Mouse (Mus musculus) MEL-GATA-1-ER (cell line): ENCODE measurements around the gene Rxfp1.
"Not testable (repeated sequence)": the region's sequence is repeated elsewhere in the genome, so short reads cannot be mapped to it uniquely, and the experiment has no call there.

Source experiments
- DNase-seq: peaks from one replicate; pipeline ENCODE4 v3.0.0-alpha.2; 2012; ENCODE audit warnings: low read depth; ENCODE audit errors: extremely low read depth

The Rxfp1 gene

GRCm38 (mm10) chr3:79737780-79738179, at the start of gene Rxfp1:
Rxfp1 (minus strand) TSS chr3:79737880.
- no peak for DNase-seq

DNA sequence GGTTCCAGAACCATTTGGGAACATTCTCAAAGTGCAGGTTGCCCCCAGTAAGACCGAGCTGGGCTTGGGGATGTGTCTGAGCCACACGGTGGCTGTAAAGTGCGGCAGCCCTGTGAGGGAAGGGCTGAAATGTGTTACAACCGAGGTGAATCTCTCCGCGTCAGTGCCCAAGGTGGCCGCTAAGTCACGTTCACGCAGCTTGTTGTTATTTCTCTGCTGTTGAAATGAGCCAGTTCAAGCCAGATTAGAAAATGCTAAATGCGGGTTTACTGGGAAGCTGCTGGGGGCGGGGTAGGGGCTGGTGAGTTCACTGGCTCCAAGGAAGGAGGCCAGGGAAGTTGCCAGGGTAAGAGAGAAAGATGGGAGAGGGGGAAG, 46.7 kb upstream of the Rxfp1 start:
- no peak for DNase-seq

DNA sequence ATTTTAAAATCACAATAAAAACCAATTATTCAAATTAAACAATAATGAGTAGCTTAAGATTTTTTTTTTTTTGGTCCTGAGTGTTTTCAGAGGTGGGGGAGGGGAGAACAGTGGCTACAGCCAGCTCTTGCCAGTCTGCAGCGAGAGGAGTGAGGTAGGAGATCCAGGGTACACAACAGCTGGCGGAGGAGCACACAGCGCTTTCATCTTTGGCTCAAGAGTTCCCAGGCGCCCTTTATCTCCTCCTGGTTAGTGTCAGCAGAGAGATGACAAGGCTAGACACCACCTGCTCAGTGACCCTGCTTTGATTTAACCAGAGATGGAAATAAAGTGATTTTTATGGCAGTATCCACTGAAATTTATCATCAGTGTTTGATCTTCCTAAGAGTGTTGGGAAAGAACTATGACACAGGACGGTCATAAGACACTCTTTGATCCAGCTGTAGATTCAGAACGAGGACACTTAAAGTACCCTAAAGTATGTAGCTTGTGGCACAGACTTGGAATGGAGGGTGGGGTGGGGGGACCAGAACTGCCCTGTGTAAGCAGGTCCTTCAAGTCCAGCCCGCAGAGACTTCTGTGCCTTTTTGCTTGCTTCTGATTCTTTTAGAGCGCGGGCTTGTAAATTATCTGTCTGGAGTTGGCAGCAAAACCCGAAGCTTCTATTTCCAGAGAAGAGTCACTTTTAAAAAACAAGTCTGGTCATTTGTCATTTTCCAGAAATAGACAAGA, 46.1 kb upstream of the Rxfp1 start:
- no peak for DNase-seq

DNA sequence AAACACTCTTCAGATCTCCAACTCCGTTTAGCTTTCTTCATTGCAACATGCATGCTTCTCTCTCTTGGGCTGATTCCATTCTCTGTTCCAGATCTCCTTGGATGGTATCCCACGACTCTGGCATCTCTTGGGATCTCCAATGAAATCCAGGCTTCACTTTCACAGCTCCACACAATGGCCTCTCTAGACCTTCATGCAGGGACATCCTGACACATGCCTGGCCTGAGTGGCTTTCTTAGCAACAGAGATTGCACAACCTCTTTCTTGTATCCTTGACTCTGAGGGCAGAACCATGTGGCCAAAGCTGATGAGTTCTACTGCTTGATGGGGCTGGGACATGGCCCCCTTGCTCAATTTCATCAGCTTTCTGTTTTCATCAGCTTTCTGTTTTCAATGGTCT, 35.0 kb upstream of the Rxfp1 start:
- DNase-seq: no peak

- no peak for DNase-seq
Measured at GRCm38 (mm10) chr3:79753736-79754135, 16.1 kb upstream of the Rxfp1 start.

GRCm38 (mm10) chr3:79746585-79746984, 8.9 kb upstream of the Rxfp1 start:
- no peak for DNase-seq

GRCm38 (mm10) chr3:79745101-79745500, 7.4 kb upstream of the Rxfp1 start:
- DNase-seq: no peak

- DNase-seq: no peak
Measured at GRCm38 (mm10) chr3:79744415-79744814, 6.7 kb upstream of the Rxfp1 start.

- DNase-seq: no peak
Measured at GRCm38 (mm10) chr3:79740351-79740750, 2.7 kb upstream of the Rxfp1 start.

- DNase-seq: no peak
Measured at GRCm38 (mm10) chr3:79738451-79738850, 771 bp upstream of the Rxfp1 start.

DNA sequence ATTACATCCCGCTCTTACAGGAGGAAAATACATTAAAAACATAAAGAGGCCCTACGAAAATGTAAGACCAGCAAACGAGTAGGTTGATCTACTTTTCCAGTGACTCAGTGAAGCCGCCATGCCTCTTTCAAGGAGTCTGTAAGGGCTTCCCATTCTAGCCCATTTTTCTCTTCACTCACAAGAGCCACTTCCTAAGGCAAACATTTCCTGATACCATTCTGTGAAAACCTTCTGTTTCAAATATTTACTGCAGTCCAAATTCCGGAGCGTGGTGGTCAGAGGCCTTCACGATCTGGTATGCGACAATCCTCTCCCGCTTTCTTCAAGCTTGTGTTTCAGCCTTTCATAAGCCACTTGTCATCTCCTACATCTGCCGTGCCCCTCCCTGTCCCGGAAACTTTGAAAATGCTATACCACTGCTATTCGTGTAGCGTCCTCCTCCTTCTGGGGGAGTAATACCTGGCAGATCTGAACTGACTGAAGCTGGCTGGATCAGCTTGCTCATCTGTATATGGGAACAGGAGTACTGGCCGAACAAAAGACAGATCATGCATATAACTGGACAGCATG, 11.1 kb downstream of the Rxfp1 start:
- no peak for DNase-seq

DNA sequence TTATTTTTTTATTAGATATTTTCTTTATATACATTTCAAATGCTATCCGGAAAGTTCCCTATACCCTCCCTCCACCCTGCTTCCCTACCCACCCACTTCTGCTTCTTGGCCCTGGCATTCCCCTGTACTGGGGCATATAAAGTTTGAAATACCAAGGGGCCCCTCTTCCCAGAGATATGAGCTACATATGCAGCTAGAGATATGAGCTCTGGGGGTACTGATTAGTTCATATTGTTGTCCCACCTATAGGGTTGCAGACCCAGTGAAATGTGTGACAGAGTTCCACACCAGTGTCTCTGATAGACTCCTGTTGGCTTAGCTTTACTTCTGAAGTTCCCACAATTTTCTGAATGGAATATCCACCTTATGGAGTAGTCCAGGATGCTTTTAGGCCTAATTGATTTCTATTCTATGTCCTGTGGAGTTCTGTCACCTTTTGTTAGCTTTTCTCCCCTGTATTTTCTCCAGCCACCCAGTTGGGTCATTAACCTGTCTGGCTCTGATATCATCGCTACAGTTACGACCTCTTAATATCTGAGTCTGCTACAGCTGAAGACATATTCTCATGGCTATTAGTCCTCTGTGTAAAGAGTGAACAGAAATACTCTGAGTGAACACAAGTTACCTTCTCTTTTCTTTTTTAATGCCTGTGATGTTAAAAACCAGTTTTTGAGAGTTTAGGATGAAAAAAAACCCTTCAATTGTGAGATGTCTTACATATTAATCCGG, 16.8 kb downstream of the Rxfp1 start:
- DNase-seq: no peak

DNA sequence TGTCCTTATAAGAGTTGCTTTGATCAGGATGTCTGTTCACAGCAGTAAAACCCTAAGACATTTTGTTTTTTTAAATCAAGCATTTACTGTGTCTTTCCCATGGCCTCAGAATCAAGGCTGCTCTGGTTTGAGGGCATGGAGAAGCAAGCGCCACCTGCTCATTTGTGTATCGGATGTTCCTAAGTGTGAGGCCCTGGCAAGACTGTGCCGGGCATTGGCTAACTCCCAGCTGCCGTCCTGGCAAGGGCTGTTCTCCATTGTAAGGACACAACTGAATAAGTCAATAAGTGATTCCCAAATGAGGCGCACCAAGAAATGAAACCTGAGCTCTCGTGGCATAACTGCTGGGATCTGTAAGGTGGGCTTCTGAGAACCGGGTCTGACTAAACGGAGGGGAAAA, 31.2 kb downstream of the Rxfp1 start:
- DNase-seq: no peak

DNA sequence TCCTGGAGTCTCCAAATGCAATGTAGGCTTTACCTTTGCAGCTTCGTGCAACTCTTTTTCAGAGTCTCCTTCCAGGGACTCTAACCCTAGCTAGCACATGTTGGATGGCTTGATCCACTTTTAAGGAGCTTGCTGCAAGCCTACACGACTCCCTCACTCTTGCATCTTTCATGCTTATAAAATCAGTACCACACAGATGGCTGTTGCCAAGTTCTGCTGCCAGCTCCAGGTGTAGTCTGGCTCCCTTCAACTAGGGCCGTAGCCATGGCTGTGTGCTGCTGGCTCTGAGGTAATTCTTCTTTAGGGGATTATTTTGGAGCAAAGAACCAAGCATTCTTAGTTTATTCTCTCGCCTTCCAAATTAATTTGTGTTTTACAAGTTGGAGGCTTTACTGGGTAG, 34.5 kb downstream of the Rxfp1 start:
- DNase-seq: no peak

DNA sequence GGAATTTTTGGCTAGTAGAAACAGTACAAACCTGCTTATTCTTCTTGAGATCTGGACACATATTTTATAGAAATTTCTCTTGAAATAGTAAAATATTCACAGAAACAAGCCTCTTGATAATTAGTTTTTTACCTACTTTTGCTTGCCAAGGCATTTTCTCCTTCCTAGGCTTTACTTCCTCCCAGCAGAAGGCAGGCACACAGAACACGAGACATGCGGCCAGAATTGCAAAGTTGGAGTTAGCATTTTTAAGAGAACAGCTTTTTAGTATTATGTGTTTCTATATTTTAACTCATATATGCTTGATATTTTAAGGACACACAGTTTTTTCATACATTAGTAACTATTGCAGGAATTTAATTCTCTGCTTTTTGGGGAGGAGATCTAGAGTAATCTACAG, 45.7 kb downstream of the Rxfp1 start:
- DNase-seq: no peak

- no peak for DNase-seq
Measured at GRCm38 (mm10) chr3:79690111-79690651, 47.5 kb downstream of the Rxfp1 start.

GRCm38 (mm10) chr3:79688101-79688500, 49.6 kb downstream of the Rxfp1 start:
- not testable (repeated sequence) for DNase-seq

GRCm38 (mm10) chr3:79683529-79683928, 54.2 kb downstream of the Rxfp1 start:
- DNase-seq: no peak

DNA sequence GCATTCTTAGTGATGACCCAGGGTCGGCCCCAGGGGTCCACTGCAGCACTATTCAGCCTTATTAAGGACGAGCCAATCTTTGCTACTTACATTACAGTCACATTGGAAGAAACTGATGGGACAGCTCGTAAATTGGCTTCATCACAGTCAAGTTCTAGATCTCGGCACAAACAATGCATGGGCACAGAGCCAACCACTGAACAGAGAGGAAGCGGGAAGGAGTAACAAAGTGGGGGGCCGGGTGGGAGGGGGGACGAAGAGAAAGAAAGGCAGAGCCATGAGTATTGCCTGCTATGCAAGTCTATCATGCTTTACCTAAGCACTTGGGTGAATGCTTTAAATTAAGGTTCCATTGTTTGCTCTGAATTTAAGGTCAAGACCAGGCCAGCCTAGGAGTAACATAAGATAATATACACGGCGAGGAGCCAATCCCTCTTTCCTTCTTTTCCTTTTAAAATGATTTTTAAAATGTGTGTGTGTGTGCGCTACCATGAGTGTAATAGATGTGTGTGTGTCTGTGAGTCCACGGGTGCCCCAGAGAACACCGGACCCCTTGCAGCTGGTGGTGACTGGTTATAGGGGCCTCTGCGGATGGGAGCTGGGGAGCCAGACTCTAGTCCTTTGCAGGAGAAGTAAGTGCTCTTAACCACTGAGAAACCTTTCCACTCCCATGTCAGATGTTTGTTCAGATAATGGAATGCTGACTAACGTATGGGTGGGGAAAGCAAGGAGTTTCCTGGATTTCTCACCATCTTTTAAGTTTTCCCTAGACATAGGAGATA, 55.1 kb downstream of the Rxfp1 start:
- DNase-seq: no peak

DNA sequence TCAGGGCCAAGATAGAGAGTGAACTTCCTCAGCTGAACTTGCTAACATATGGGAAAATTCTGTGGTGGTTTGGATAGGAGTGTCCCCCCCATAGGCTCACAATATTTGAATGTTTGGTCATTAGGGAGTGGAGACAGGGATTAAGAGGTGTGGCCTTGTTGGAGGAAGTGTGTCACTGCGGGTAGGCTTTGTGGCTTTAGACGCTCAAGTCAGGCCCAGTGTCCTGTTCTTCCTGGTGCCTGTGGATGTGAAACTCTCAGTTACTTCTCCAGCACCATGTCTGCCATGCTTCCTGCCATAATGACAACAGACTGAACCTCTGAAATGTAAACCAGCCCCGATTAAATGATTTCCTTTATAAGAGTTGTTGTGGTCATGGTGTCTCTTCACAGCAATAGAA, 61.3 kb downstream of the Rxfp1 start:
- no peak for DNase-seq

DNA sequence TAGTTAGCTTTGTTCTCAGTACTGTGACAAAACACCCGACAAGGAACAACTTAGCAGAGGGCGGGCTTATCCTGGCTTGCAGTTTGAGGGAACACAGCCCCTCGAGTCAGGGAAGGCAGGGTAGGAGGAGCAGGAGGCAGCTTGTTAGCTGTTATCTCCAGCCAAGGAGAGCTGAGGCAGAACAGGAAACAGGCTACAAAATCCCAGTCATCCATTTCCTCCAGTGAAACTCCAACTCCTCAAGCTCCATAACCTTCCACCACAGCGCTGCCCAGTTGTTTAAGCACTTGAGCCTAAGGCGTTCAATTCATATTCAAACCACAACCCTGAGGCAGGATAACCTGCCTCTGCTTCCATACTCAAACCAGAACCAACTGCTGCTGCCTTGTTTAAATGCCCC, 63.0 kb downstream of the Rxfp1 start:
- DNase-seq: no peak

DNA sequence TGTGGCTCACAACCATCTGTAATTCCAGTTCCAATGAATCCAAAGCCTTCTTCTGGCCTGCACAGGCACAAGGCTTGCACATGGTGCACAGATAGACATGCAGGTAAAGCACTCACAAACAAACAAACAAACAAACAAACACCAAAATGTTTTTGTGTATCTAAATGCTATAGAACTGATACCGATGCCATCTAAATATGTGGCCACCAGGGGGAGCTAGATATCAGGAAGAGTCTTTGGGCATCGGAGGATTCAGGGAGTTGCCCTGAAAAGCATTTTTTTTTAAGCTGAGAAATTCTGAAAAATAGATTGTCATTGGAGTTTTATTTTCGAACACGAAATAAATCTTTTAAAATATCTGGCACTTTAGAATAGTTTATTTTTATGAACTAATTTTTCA, 64.6 kb downstream of the Rxfp1 start:
- peak; percentile 32 for DNase-seq
